Mouse (Mus musculus) A20 (cell line): Measurements from ENCODE around the gene Acbd6.

Experiments
- DNase-seq: peaks from one replicate; pipeline ENCODE4 v3.0.0-alpha.2; 2011; ENCODE audit warnings: low read depth, low spot score

Acbd6 gene

DNA sequence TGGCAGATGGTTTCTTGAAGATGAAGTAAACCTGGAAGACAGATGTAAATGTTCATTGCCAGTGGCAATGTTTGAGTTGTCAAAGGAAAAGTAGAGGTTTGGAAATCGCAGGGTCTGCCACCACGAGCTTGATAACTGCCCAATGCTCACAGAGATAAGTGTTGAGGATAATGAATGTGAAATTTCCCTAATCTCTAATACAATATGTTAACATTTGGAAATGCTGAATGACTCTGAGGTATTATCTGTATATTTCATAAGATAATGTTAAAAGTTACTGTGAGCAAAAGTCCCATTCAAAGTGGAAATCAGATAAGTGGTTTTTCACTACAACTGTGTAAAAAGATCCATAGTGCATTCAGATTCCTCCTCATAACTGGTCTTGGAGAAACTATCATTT, 2.8 kb downstream of the Acbd6 start:
- DNase-seq, result no peak

GRCm38 (mm10) chr1:155562206-155562605, 4.3 kb downstream of the Acbd6 start:
- no peak for DNase-seq

- peak; percentile 63 for DNase-seq
Measured at GRCm38 (mm10) chr1:155564741-155565140, 6.8 kb downstream of the Acbd6 start.

- DNase-seq, result peak; percentile 26
Measured at GRCm38 (mm10) chr1:155568133-155568532, 10.2 kb downstream of the Acbd6 start.

DNA sequence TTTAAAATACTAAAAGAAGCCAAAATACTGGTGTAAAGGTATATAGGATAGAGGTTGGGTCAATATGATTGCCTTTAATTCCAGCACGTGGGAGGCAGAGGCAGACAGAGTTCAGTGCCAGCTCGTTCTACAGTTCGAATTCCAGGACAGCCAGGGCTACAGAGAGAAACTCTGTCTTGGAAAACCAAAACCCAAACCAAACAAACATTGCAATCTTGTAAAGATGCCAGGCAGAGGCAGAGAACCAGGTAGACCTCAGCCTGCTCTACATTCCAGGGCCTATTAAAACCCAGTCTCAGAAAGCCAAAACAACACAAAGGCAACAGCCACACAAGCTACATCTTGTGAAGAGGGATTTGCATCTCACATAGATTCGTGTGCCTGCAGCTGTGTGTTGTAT, 11.4 kb downstream of the Acbd6 start:
- no peak for DNase-seq

GRCm38 (mm10) chr1:155574966-155575673, 17.2 kb downstream of the Acbd6 start:
- peak; percentile 55 for DNase-seq

DNA sequence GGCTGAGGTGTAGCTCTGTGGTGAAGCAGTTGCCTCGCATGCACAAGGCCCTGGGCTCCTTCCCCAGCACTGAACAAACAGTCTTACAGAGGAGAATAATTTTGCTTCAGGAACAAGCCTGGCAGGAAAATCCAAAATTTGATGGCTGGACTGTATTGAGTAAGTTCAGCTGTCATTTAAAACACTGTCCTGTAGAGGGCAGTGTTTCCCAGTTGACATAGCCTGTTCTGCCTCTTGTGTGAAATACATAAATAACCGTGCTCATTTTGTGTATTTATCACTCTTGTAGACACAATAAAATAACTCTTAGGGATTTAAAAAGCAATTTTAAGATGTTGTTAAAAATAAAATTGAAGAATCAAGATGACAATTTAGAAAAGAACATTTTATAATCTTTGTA, 18.5 kb downstream of the Acbd6 start:
- peak; percentile 81 for DNase-seq

DNA sequence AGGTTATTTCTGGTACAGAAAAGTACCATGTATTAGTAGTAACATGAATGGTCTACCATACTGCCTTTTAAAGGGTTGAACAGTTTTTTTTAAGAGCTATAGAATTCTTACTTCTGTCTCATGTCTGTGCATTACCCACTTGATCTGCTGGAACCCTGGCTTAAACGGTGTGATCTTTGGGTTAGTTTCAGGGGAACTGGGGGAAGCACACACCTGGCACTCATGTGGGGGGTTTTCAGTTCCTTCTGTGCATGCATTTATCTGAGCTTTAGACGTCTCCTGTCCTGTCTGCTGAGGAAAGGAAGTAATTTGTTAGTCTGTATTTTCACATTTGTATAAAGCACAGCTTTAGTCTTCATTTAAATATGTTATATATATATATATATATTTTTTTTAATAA, 19.4 kb downstream of the Acbd6 start:
- DNase-seq, result peak; percentile 82

GRCm38 (mm10) chr1:155587961-155588360, 30.0 kb downstream of the Acbd6 start:
- no peak for DNase-seq

GRCm38 (mm10) chr1:155594141-155594540, 36.2 kb downstream of the Acbd6 start:
- no peak for DNase-seq

GRCm38 (mm10) chr1:155596576-155596975, 38.7 kb downstream of the Acbd6 start:
- DNase-seq, result no peak

GRCm38 (mm10) chr1:155604706-155605105, 46.8 kb downstream of the Acbd6 start:
- DNase-seq, result no peak

GRCm38 (mm10) chr1:155605391-155606155, 47.7 kb downstream of the Acbd6 start:
- no peak for DNase-seq

- DNase-seq, result no peak
Measured at GRCm38 (mm10) chr1:155606156-155606531, 48.2 kb downstream of the Acbd6 start.

DNA sequence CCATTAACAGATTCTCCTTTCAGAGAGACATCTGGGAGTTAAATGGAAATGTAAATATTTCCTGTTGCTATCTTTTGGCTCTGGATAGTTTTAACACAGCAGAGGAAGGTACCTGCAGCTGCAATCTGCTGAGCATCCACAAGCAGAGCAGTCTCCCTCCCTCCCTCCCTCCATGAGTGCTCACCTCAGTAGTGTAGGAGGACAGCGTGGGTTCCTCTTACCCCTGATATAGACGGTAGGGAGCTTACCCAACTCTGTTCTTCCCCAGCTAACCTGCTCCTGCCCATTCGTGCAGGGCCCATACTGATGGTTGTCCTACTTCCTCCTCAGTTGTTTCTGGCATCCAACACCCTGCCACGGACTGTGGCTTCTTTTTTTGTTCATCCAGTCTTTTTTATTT, 50.6 kb downstream of the Acbd6 start:
- DNase-seq, result no peak

- DNase-seq, result peak; percentile 10
Measured at GRCm38 (mm10) chr1:155614426-155614825, 56.5 kb downstream of the Acbd6 start.

- no peak for DNase-seq
Measured at GRCm38 (mm10) chr1:155621075-155621474, 63.2 kb downstream of the Acbd6 start.

GRCm38 (mm10) chr1:155623192-155623591, 65.3 kb downstream of the Acbd6 start:
- DNase-seq, result no peak

GRCm38 (mm10) chr1:155627746-155628145, 69.8 kb downstream of the Acbd6 start:
- DNase-seq, result no peak

GRCm38 (mm10) chr1:155636648-155637047, 78.7 kb downstream of the Acbd6 start:
- DNase-seq, result no peak

DNA sequence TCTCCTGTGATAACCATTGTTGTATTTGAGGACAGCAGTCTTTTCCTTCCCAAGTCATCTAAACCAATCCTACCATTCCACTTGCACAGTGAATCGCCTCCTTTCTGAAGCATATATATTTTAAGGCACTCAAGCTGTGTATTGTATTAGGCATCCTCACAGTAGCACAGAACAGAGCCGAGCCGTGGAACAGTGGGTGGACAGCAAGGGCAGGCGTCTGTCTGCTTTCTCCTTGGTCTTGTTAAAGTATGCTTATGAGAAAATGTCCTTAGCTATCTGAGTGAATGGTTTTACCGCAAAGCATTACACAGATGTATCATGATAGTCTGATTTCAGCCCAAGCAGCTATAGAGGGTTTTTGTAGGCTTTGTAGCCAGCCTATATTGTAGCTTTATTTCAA, 87.9 kb downstream of the Acbd6 start:
- no peak for DNase-seq

- no peak for DNase-seq
Measured at GRCm38 (mm10) chr1:155646345-155647307, 88.7 kb downstream of the Acbd6 start.
